Mouse (Mus musculus) thymus, adult 2 months (tissue): Measurements from ENCODE around the gene Ccdc6.

Experiments used
- CTCF ChIP-seq: fragments of 200-500 bp; IDR thresholded peaks from 2 replicates; pipeline ENCODE4 v1.5.1; 2012; ENCODE audit warnings: mild to moderate bottlenecking, control low read depth, low read length, moderate library complexity, borderline replicate concordance; ENCODE audit not compliant: control insufficient read depth, poor library complexity, insufficient read depth; ENCODE audit errors: extremely low read depth
- POLR2A ChIP-seq: fragments of 200-500 bp; IDR thresholded peaks from 2 replicates; pipeline ENCODE4 v1.6.1; 2012; ENCODE audit warnings: mild to moderate bottlenecking, low read length, control low read depth, moderate library complexity; ENCODE audit not compliant: control insufficient read depth, poor library complexity, insufficient read depth; ENCODE audit errors: extremely low read depth

- TF ChIP-seq CTCF (no peak), POLR2A (no peak)
Measured at GRCm38 (mm10) chr10:70196666-70197065, 99.7 kb downstream of the Ccdc6 start.
